Mouse (Mus musculus) gastrocnemius, postnatal 25 days (tissue): ENCODE results near the gene Serpina11. TPM values are rescaled to one million over a fixed set of nuclear protein-coding genes. Genes with fewer than 3 reads are reported as not detected.
"Not testable (repeated sequence)": the region's sequence is repeated elsewhere in the genome, so short reads cannot be mapped to it uniquely, and the experiment has no call there.

Experiments
- DNase-seq: peaks from one replicate; pipeline ENCODE4 v3.0.0; 2022
- total RNA-seq, 2 experiments: library from RNA; stranded (reverse); gene quantifications; 1 replicate in 1 of 2; 2 replicates in 1 of 2; pipeline ENCODE4 v1.2.3; 2021

The Serpina11 gene
- total RNA-seq, 2 experiments from 2014 or later, result not detected

DNA sequence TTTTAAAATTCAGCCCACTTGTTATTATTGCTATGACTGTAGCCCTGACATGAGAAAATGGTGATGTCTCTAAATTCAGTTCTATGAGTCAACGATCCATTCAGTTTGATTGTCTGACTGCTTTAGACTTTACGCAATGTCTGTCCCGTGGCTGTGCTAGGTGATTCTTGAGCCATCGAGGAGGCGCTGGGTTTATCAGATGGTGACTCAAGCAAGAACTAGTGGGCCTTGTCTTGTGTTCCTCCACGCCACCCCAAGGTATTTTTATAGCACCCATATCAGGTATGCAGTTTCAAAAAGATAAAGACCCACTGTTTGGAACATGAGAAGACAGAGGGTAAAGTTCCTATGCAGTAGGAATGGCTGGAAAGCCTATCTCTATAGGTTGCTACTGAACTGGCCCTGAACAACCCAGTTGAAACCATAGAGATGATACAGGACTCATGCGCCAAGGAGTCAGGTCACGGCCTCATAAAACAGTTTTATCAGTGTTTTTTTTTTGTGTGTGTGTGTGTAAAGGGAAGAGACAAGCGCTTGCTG is 20.1 kb downstream of the Serpina11 start:
- no peak for DNase-seq

- DNase-seq, result no peak
These were observed 23.0 kb downstream of the Serpina11 start for GRCm38 (mm10) chr12:103966761-103967160.

DNA sequence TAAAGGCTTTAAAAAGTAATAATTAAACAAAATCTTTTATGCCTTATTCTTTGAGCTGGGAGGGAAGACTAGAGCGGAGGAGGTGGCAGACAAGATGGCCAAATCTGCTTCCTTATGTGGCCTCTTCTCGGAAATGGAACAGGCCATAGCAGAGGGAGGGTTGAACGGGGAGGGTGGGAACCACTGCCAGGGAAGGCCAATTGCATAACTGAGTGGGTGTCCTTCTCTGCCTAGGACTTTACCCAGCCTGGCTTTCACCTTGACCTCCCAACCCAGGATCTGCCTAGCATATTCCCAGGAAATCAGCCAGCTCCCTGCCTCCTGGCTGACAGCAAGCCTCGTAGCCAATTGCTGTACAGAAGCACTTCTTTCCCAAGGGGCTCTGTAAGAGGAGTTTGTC is 26.5 kb downstream of the Serpina11 start:
- no peak for DNase-seq

GRCm38 (mm10) chr12:103962860-103963259 is 26.9 kb downstream of the Serpina11 start:
- DNase-seq, result no peak

DNA sequence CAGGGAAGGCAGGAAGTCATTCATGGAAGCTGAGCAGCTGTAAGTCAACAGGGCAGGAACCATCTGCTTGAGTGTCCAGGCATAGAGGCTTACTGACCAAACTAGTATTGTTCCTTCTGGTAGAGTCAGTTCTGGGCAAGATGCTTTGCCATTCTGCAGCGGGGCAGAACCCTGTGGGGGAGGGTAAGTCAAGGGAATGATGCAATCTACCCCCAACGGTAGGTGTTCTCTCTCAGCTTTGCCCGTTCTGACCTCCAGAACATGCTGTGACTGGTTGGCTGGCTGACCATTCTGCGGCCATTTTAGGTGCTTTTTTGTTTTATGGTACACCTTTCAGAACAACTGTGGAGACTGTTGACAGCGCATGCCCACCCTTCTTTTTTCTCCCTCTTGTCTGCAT is 27.4 kb downstream of the Serpina11 start:
- no peak for DNase-seq

DNA sequence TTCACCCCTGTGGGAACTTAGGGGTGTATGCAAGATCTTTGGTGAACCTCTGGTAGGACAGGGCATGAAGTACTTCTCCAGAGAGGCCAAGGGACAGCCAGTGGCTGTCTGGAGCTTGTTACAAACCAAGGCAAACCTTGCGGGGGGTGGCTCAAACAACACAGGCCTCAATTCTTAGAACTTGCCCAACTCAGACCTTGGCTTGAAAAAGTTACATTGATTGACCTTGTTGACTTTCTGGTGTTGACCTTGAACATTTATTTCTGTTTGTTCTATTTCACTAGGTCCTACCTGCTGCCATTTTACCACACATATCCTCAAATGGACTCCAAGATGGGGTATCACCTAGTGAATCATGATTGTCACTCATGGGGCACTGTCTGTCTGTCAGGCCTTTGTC is 28.0 kb downstream of the Serpina11 start:
- no peak for DNase-seq

- DNase-seq, result no peak
These were observed 31.0 kb downstream of the Serpina11 start, which contains the start of gene Serpina1e for GRCm38 (mm10) chr12:103958798-103959197. TSS of gene Serpina1e (minus strand) at chr12:103958975.

- not testable (repeated sequence) for DNase-seq
These were observed 33.2 kb downstream of the Serpina11 start for GRCm38 (mm10) chr12:103956555-103956954.

DNA sequence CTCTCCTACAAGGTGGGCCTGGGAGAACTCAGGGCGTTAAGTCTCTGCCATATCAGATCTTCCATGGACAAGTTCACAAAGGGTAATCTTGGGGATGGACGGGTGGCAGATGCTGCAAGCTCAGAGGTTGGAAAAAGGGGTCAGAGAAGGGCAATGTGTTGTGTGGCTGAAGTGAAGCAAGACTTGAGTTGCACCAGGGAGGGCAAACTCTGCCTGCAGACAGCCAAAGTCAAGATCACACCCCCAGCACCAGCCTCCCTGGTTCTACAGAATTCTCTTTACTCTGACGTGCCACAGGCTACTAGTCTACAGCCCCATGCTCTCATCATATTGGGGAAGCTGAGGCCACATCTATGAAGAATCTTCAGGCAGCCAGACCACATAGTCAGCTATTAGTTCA is 36.8 kb downstream of the Serpina11 start:
- not testable (repeated sequence) for DNase-seq

DNA sequence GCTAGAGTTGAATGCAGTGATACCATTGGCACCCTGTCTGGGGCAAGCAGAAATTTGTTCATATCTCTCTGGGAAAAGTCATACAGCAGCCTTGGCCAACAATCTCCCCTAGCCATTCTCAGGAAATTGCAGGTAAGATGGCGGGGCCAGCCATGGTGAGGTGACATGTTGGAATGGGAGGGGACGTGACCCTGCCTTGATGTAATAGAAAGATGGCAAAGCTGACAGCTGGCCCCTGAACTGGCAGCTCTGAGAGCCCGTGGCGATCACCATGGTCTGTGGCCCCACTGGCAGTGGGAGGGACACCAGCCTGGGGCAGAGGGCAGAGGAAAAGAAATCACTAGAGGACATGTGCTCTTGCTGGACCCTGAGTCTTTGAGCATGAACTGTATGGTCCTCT is 43.5 kb downstream of the Serpina11 start:
- DNase-seq, result no peak

Other genes with a start within 250 kb of the Serpina11 start
- gene Serpina1d, start 216.4 kb downstream of the Serpina11 start, total RNA-seq, result not detected
- gene Serpina1b, start 159.6 kb downstream of the Serpina11 start, total RNA-seq, result not detected
- gene Serpina1a, start 126.4 kb downstream of the Serpina11 start, total RNA-seq, result not detected
- not detected for gene Serpina1c, start 85.1 kb downstream of the Serpina11 start, total RNA-seq
- gene Serpina1e, start 31.0 kb downstream of the Serpina11 start, total RNA-seq, result under 1 TPM in 1 of 2 experiments, not detected in 1; 0.27 TPM
- not detected for gene Serpina9, start 23.8 kb upstream of the Serpina11 start, total RNA-seq
- not detected for gene Serpina12, start 54.5 kb upstream of the Serpina11 start, total RNA-seq
- gene Serpina5, start 111.2 kb upstream of the Serpina11 start, total RNA-seq, result not detected
- not detected for gene Serpina3a, start 122.8 kb upstream of the Serpina11 start, total RNA-seq
- gene Serpina3b, start 138.0 kb upstream of the Serpina11 start, total RNA-seq, result not detected
- gene Serpina3c, start 163.9 kb upstream of the Serpina11 start, total RNA-seq, result 1 to 10 TPM in 1 of 2 experiments, under 1 TPM in 1; 0.72 to 6.2 TPM
- gene Serpina3f, start 224.6 kb upstream of the Serpina11 start, total RNA-seq, result not detected
- not detected for gene Serpina3g, start 246.3 kb upstream of the Serpina11 start, total RNA-seq